Mouse (Mus musculus) embryonic facial prominence, embryonic 14.5 days (tissue): ENCODE measurements at regions not wholly inside any gene's neighbourhood (a gene's known extent, or its start where the extent isn't known, plus 50 kb on each side); places are given as distances from the start of the nearest gene placed in this dataset.

Experiments
- ATAC-seq: fragments of 200-750 bp; cut with Nextera tagmentation; 2 replicates; pipeline ENCODE4 v1.8.0; 2017; ENCODE audit warnings: low read depth, moderate number of reproducible peaks, moderate TSS enrichment
- DNase-seq: peaks from one replicate; pipeline ENCODE4 v3.0.0-alpha.2; 2015; ENCODE audit warnings: low spot score
- H3K27ac ChIP-seq: fragments of 300-500 bp; sonication (generic); replicated peaks from 2 replicates; pipeline ENCODE4 v1.5.1; 2014; ENCODE audit warnings: low read depth, mild to moderate bottlenecking, low read length, moderate library complexity
- H3K27me3 ChIP-seq: fragments of 300-500 bp; sonication (generic); replicated peaks from 2 replicates; pipeline ENCODE4 v1.6.1; 2014; ENCODE audit warnings: low read length; ENCODE audit not compliant: control insufficient read depth, insufficient read depth
- H3K36me3 ChIP-seq: fragments of 300-500 bp; sonication (generic); 2 replicates; pipeline ENCODE4 v1.6.1; 2014; ENCODE audit warnings: low read length, mixed read lengths; ENCODE audit not compliant: control insufficient read depth, insufficient read depth
- H3K4me1 ChIP-seq: fragments of 300-500 bp; sonication (generic); 2 replicates; pipeline ENCODE4 v1.6.1; 2014; ENCODE audit warnings: antibody characterized with exemption, low read length; ENCODE audit not compliant: control insufficient read depth, insufficient read depth
- H3K4me2 ChIP-seq: fragments of 300-500 bp; sonication (generic); 2 replicates; pipeline ENCODE4 v1.6.1; 2014; ENCODE audit warnings: low read depth, mild to moderate bottlenecking, low read length, moderate library complexity, mixed read lengths
- H3K4me3 ChIP-seq: fragments of 300-500 bp; sonication (generic); 2 replicates; pipeline ENCODE4 v1.5.1; 2014; ENCODE audit warnings: low read depth, mild to moderate bottlenecking, low read length
- H3K9ac ChIP-seq: fragments of 300-500 bp; sonication (generic); 2 replicates; pipeline ENCODE4 v1.6.1; 2014; ENCODE audit warnings: low read depth, mild to moderate bottlenecking, low read length, moderate library complexity, mixed read lengths
- H3K9me3 ChIP-seq: fragments of 300-500 bp; sonication (generic); 2 replicates; pipeline ENCODE4 v1.6.1; 2016; ENCODE audit warnings: low read length; ENCODE audit not compliant: control insufficient read depth
- WGBS: fragments of 180-500 bp; shearing (Covaris S2); extraction: QIAGEN DNeasy Blood & Tissue Kit; methylation state at CpG from one replicate; pipeline ENCODE4 v1.1.7; 2014; 5-methylcytosine and 5-hydroxymethylcytosine counted together

GRCm38 (mm10) chr7:70799976-70800375 is 433.4 kb upstream of the Nr2f2 start:
- H3K27ac ChIP-seq, result no peak overlapping the region
- H3K9ac ChIP-seq, result no peak overlapping the region
- H3K4me1 ChIP-seq, result no peaks in the 10 kb centered on the region
- no peaks in the 10 kb centered on the region for H3K9me3 ChIP-seq
- H3K4me3 ChIP-seq, result no peak overlapping the region
- H3K36me3 ChIP-seq, result no peaks in the 10 kb centered on the region
- no peaks in the 10 kb centered on the region for H3K27me3 ChIP-seq
- 45% methylated on average over 1 of the region's 1 CpGs for WGBS
- H3K4me2 ChIP-seq, result no peak overlapping the region
- ATAC-seq (no peak), DNase-seq (no peak)

GRCm38 (mm10) chr7:70799031-70799766 is 432.7 kb upstream of the Nr2f2 start:
- no peaks in the 10 kb centered on the region for H3K9me3 ChIP-seq
- no peak overlapping the region for H3K4me2 ChIP-seq
- H3K4me1 ChIP-seq, result no peaks in the 10 kb centered on the region
- no peak overlapping the region for H3K4me3 ChIP-seq
- H3K36me3 ChIP-seq, result no peaks in the 10 kb centered on the region
- no peaks in the 10 kb centered on the region for H3K27me3 ChIP-seq
- ATAC-seq, result no peak
- DNase-seq, result no peak
- H3K9ac ChIP-seq, result no peak overlapping the region
- WGBS, result 76% methylated on average over 6 of the region's 6 CpGs
- H3K27ac ChIP-seq, result no peak overlapping the region

GRCm38 (mm10) chr7:70796038-70796760 is 429.7 kb upstream of the Nr2f2 start:
- WGBS, result 16% methylated on average over 12 of the region's 12 CpGs
- ATAC-seq (no peak), DNase-seq (no peak)
- Histone ChIP-seq H3K36me3 (no peaks in the 10 kb centered on the region), H3K9me3 (no peaks in the 10 kb centered on the region), H3K9ac (no peak overlapping the region), H3K27me3 (no peaks in the 10 kb centered on the region), H3K4me2 (no peak overlapping the region), H3K27ac (no peak overlapping the region), H3K4me3 (no peak overlapping the region), H3K4me1 (no peaks in the 10 kb centered on the region)

GRCm38 (mm10) chr7:70788902-70789796 is 422.6 kb upstream of the Nr2f2 start:
- peak overlapping the region; percentile 15 for H3K4me2 ChIP-seq
- 15% methylated on average over 21 of the region's 21 CpGs for WGBS
- H3K27ac ChIP-seq, result no peak overlapping the region
- H3K36me3 ChIP-seq, result no peaks in the 10 kb centered on the region
- peaks cover 10% of the 10 kb centered on the region; the same call in 1 of the 2 replicates for H3K4me1 ChIP-seq
- H3K9me3 ChIP-seq, result no peaks in the 10 kb centered on the region
- H3K9ac ChIP-seq, result no peak overlapping the region
- ATAC-seq (no peak), DNase-seq (no peak)
- no peak overlapping the region for H3K4me3 ChIP-seq
- H3K27me3 ChIP-seq, result peaks cover 3% of the 10 kb centered on the region; the same call in 1 of the 2 replicates

- Histone ChIP-seq H3K9me3 (no peaks in the 10 kb centered on the region), H3K4me3 (no peak overlapping the region), H3K4me1 (peaks cover 10% of the 10 kb centered on the region; the same call in 1 of the 2 replicates), H3K27ac (no peak overlapping the region), H3K27me3 (peaks cover 3% of the 10 kb centered on the region; the same call in 1 of the 2 replicates), H3K36me3 (no peaks in the 10 kb centered on the region), H3K9ac (no peak overlapping the region), H3K4me2 (no peak overlapping the region)
- no peak for DNase-seq
- 38% methylated on average over 5 of the region's 5 CpGs for WGBS
- ATAC-seq, result no peak
Observed at GRCm38 (mm10) chr7:70787966-70788365, 421.4 kb upstream of the Nr2f2 start.

GRCm38 (mm10) chr7:70780742-70781332 is 414.3 kb upstream of the Nr2f2 start:
- 59% methylated on average over 2 of the region's 2 CpGs for WGBS
- Histone ChIP-seq H3K27me3 (no peaks in the 10 kb centered on the region), H3K27ac (no peak overlapping the region), H3K4me1 (no peaks in the 10 kb centered on the region), H3K4me2 (no peak overlapping the region), H3K9ac (no peak overlapping the region), H3K36me3 (no peaks in the 10 kb centered on the region), H3K4me3 (no peak overlapping the region), H3K9me3 (no peaks in the 10 kb centered on the region)
- no peak for DNase-seq
- no peak for ATAC-seq

GRCm38 (mm10) chr7:70777763-70778162 is 411.2 kb upstream of the Nr2f2 start:
- WGBS, result 56% methylated on average over 4 of the region's 4 CpGs

GRCm38 (mm10) chr7:70769655-70770054 is 403.1 kb upstream of the Nr2f2 start:
- ATAC-seq (no peak), DNase-seq (no peak)
- no peak overlapping the region for H3K4me3 ChIP-seq
- WGBS, result 77% methylated on average over 6 of the region's 6 CpGs
- H3K9ac ChIP-seq, result no peak overlapping the region
- 0 out of 2 replicates have a peak, but pooled peaks cover 7% of the 10 kb centered on the region for H3K9me3 ChIP-seq
- no peaks in the 10 kb centered on the region for H3K27me3 ChIP-seq
- H3K27ac ChIP-seq, result no peak overlapping the region
- H3K36me3 ChIP-seq, result no peaks in the 10 kb centered on the region
- H3K4me1 ChIP-seq, result no peaks in the 10 kb centered on the region
- no peak overlapping the region for H3K4me2 ChIP-seq

More at GRCm38 (mm10) chr7:70777763-70778162, 411.2 kb upstream of the Nr2f2 start:
- Histone ChIP-seq H3K27ac (no peak overlapping the region), H3K4me2 (no peak overlapping the region), H3K27me3 (no peaks in the 10 kb centered on the region), H3K9me3 (0 out of 2 replicates have a peak, but pooled peaks cover 7% of the 10 kb centered on the region), H3K4me1 (no peaks in the 10 kb centered on the region), H3K9ac (no peak overlapping the region), H3K4me3 (no peak overlapping the region), H3K36me3 (no peaks in the 10 kb centered on the region)
- ATAC-seq, result no peak
- DNase-seq, result no peak
